Mouse (Mus musculus) adrenal gland, postnatal 4 days (tissue): Measurements from ENCODE around the gene 4931428L18Rik. TPM values are rescaled to one million over a fixed set of nuclear protein-coding genes. Genes with fewer than 3 reads are reported as not detected.

ENCODE experiments used
- DNase-seq, 2 experiments: peaks; one replicate each; pipeline ENCODE4 v3.0.0; 2021 to 2022; ENCODE audit warnings: low spot score in 2 of 2, mixed read lengths in 2 of 2
- long read RNA-seq, 2 experiments: library from polyadenylated mRNA; stranded (forward); transcript quantifications; one replicate each; pipeline ENCODE4 v2.0.0; 2021
- total RNA-seq, 2 experiments: library from RNA; stranded (reverse); gene quantifications; 2 replicates each; pipeline ENCODE4 v1.2.3; 2021

4931428L18Rik gene
- total RNA-seq: not detected
- long read RNA-seq, experiment 1: 0 reads
- long read RNA-seq, experiment 2: 0 reads

DNA sequence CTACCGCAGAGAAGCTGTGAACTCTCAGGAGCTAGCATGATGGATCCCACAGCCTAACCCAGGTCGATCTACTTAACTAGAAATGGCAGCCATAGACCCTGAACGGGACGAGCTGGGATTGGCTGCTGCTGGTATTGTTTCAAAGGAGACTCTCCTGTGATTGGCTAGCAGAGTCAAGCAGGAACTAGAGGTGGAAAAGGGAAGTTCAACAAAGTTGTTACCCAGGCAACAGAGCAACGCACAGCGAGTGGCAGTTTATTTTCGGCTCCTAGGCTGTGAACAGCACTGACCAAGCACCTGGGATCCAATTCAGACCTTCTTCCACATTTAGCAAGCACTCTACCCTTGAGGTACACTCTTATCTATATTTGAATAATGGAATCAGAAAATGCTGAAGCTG lies at the start of gene 4931428L18Rik, which contains the start of gene Pih1d3:
Gene 4931428L18Rik, minus strand, starts transcription at position 121 of the 400 bp plus-strand sequence.
Gene Pih1d3, plus strand, starts transcription at position 275 of the 400 bp plus-strand sequence.
- no peak for DNase-seq

DNA sequence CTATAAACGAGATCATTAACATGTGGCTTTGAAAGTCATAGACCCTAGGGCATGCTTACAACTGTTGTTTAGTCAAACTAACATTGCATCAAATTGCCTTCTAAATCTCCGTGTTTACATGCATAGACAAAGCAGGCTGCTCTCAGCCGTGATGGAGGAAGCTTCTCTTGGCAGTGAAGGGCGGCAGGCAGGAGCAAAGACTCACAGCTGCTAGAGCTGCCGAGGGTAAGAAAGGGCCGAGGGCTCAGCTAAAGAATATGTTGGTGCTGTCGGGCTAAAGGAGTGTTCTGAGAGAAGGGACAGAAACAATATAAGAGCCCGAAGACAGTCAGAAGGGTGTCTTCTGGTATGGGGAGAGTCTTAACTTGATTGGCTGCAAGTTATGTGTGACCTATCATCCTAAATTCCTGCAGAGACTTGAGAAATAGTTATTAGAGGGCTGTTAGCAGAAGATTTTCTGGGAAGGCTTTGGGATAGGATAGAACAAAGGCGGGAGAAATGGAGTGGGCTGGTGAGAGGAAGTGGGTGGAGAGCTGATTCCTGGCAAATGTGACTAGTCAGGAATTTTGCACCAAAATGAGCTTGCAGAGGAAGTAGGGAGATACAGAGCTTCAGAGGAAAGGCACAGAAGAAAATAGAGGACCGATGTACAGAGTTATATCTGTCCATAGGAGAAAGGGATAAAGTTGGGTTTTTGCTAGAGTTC lies 37.9 kb upstream of the 4931428L18Rik start:
- no peak for DNase-seq

DNA sequence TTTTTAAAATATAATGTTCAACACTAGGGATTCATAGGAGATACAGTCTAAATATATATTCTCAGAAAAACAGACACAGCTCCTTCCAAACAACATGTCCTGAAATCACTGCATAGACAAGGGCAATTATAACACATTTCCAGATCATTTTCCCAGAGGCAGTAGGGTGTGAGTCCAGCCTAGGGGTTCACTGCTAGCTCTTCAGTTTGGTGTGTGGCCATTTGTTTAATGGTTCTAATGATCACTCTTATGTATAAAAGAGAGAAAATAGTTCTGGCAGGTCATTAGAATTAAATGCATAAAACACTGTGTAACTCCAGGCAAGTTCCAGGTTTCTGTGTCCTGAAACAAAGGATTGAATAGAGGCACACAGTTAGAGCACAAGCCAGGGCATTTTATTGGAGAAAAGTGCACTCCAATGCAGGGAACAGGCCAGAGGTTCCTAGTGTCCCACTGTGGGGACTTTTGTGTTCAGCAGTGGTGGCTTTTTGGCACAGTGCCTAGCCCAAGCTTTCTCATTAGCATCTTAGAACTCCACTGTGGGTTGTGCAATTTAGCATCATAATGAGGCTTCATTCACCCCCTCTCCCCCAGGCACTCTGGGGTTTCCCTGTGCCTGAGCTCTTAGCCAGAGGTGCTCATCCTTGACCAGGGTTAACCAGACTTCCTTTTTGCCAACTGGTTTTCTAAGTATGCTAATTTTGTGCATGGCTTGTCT lies 11.0 kb upstream of the 4931428L18Rik start:
- no peak for DNase-seq

DNA sequence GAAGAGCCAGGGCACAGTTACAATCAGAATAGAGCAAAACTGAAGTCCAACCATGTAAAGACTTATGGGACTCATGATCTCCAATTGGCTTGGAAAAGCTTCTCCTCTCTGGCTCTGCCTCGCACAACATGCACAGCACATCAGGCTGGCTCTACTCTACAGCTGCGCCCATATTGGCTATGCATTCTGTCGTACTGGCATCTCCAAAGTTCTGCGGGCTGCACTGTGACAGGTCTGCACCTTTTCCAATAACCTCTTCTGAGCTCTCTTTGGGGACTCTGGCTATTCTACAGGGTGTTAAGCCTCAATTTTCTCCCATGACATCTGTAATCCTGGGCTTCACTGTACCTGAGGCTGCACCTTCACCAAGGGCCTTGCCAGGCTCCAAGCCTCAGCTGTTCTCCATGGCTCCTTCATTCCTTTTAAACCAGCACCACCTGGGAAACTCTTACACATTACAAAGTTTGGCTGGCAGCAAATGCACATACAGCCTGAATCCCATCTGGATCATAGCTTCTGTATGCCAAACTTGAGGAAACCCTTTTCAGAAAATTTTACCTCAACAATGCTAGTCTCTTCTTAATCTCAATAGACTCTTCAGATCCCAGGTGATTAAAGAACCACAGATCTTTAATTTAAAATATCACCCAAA lies 1.8 kb downstream of the 4931428L18Rik start:
- no peak for DNase-seq

DNA sequence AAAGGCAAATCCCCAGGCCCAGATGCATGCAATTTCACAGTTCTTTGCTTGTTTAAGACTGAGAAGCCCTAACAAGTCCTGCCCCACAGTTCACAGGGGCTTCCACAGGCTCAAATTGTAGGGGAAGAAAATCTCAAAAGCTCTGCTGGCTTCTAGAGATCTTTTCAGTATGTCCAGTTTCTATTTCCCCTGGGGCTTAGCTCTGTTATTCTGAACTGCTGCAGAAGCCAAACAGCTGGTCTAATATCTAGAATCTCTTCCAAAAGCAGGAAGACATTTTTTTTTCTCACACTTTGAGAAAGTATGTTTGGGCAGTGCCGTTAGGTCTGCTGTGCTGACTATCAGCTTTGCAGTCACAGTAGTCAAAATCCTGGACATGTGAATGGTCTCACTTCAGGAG lies 7.7 kb downstream of the 4931428L18Rik start:
- DNase-seq: no peak

DNA sequence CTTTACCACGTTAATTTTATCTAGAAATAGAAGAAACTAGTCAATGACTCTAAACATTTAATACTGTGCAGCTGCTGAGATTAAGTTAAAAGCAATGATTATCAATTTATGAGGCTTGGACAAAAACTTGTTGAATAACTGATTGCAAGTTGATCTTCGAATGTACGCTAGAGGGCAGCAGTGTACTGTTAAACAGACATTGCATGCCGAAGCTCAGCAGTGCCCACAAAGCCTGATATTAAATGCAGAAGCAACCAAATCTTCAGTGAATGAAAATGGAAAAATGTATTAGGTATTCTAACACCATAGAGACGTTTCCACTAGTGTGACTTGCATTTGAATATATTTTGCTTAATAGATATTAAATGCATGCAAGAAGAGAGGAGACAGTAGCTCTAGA lies 12.3 kb downstream of the 4931428L18Rik start:
- no peak for DNase-seq

DNA sequence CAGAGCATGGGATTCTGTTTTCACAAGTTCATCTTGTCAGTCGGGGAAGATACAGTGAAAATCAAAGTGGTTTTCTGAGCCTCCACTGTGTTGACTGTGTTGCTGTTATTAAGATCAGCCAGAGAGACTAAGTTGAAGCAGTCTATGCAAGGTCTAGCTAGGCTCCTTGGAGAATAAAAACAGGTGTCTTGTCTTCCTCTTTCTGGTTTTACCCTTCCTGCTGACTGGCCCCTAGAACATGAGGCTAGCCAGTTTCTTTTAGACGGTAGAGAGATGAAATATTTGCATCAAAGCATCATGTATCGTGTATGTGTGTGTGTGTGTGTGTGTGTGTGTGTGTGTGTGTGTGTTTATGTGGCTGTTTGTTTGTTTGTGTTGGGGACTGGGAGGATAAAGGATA lies 16.7 kb downstream of the 4931428L18Rik start:
- DNase-seq: no peak

DNA sequence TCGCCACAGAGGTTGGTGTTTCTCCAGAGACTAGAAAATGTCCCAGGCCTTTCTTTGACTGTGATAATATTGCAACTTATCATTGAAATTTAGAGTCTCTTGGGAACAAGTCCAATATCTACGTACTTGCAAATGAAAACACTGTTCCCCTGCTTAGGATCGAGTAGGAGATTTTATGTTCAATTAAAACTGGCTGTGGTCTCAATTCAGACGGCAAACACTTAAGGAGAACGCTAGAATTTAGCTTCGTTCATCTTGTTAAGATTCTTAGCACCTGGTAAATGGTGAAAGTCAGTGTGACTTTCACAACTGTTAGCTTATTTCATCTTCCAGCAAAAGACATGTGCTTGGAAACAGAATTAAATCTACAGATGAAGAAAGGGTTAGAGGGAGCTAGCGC lies 17.1 kb downstream of the 4931428L18Rik start:
- no peak for DNase-seq

DNA sequence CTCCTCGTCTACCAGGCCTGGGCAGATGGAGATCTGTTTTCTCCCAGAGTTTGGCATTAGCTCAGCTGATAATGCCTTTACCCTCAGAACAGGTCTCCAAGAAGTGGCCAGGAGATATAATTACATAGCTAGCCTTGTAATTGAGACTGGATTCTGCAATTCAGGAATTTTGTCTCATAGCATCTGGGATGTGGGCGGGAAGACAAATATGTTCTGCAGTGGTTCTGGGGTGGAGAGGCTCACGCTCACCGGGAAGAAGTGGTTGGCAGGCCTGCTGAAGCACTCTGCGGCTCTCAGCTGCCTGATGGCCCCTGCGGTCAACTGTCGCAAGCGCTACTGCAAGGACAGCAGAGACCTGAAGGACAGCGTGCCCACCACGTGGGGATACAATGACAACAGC lies 18.7 kb downstream of the 4931428L18Rik start:
- no peak for DNase-seq

DNA sequence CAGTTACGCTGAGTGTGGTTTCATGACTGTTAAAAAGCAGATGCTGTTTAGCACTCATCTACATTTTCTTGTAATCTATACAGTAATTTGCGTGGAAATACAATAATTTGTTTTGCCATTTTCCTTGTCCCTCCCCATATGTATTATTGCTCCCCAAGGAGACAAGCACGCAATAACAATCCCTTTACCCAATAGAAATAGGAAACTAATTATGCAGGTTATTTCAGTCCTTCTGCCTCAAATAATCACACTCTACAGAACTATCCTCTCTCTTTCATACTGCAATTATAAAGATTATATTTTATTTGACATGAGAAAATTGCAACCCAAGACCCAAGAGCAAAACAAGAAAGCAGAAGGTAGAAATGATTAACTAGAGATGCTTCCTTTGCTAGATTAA lies 25.5 kb downstream of the 4931428L18Rik start:
- DNase-seq: no peak

DNA sequence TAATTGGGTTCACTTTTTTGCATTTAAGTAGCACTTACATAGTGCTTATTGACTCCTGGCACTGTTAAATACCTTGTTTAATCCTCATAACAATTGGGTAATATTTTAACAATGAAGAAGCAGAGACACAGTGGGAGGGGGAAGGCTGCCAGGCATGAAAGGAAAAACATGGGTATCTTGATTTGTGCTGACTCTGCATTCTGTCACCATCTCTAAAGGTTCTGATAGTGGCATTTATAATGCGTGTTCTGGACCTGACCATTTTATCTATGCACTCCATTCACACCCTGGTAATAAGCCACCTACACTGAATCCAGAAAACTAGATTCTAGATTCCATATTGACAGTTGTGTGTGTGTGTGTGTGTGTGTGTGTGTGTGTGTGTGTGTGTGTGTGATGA lies 26.9 kb downstream of the 4931428L18Rik start:
- no peak for DNase-seq

DNA sequence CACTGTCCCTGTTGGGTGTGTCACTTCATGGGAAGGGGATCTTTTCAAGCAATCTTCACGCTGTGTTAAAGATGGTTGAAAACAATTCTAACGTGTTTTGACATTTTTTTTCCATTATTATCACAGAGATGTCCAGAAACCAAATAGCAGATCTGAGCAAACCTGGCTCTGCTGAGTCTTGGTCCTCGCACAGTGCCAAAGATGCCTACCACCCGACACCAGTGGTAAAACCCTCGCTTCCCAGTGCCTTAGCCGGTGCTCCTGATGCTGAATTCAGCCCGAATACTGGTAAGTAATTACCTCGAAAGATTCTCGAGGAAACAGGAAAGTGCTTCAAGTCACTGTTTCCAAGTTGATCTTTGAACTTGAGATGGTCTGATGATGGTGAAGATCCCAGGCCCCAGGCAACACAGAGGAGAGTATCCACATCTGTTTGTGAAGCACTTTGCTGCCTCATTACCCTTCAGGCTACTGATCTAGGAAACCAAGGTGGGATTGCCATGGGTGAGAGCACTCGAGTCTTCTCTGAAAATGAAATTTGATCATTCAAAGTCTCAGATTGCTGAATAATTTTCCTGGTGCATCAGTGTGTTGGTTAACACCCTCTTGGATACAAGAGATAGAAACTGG lies 32.1 kb downstream of the 4931428L18Rik start:
- no peak for DNase-seq

DNA sequence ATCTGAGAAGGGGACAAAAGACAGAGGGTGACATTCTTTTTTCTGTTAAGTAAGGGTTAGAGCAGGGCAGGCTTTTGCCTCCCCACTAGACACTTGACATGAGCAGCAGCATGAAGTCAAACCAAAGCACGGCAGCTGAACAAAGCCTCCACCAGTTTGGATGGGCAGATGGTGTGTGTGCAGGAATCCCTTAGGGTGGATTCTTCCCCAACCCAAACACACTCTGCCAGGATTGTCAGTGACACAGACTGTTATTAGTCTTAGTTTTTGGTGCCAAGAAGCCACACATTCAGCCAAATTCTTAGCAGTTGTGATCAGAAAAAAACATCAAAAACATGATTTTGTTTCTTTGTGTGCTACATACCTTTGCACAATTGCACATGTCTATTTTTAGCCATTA lies 44.2 kb downstream of the 4931428L18Rik start:
- DNase-seq: no peak

DNA sequence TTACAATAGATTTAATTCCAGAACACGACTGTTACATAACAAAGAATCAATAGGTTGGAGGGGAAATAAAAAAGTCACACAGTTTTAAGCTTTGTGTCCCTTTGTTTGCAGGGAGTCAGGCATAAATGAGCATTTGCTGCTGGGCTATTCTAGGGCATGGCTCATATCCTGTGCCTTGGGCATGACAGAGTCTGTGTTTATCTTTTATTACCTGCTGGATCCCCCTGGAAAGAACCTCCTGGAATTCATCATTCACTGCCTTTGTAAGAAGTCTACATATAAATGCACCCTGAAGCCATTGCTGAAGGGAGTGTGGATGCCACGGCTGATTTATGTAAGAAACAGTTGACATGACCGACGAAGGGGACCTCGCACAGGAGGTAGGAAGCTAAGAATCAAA lies 46.4 kb downstream of the 4931428L18Rik start, which contains the start of gene Lgsn:
Gene Lgsn, plus strand, starts transcription at position 301 of the 400 bp plus-strand sequence.
- no peak for DNase-seq

DNA sequence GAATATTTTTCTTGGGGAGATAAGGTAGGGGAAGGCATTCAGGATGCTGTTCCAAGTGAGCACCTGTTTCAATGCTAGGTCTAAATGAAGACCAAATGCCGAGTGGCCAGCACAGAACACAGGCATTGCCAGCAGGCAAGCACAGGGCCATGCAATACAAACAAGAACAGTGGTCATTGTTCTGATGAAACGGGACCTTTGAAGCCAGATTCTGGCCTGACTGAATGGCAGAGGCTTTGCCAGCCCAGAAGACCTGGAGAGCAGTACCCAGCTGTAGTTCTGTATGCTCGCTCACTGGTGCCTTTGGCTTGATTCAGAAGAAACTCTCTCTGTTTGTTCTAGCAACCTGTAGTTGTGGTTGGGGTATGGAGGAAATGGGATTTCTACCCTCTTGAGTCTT lies 47.1 kb downstream of the 4931428L18Rik start:
- no peak for DNase-seq

DNA sequence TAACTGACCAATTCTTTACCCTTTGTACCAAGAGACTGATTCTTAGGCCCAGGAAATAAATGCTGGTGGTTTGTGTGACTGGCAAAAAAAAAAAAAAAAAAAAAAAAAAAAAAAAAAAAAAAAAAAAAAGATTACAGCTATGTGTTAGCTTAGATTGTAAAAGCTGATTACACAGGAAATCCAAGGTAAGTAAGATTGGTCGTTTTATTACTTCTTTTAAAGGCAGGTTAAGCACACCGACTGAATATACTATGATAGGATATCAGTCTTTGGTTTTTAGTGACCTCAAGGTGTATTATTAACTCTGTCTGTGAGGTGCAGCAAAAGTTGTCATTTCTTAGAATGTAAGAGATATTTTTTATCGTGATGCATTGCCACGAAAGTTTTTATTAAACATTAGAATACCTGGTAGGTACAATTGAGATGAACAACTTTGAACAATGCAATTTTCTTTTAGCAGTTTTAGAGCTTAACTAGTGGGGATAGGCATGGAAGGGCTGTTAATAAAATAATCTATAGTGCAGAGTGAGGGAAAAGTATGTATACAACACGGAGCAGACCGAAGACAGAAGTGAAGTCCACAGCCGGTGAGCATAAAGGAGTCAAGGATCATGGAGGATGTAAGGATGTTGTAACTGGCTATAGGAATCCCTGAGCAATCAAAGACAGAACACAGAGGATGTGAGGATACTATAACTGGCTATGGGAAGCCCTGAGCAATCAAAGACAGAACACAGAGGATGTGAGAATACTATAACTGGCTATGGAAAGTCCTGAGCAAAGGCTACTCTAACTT lies 57.0 kb downstream of the 4931428L18Rik start:
- no peak for DNase-seq

DNA sequence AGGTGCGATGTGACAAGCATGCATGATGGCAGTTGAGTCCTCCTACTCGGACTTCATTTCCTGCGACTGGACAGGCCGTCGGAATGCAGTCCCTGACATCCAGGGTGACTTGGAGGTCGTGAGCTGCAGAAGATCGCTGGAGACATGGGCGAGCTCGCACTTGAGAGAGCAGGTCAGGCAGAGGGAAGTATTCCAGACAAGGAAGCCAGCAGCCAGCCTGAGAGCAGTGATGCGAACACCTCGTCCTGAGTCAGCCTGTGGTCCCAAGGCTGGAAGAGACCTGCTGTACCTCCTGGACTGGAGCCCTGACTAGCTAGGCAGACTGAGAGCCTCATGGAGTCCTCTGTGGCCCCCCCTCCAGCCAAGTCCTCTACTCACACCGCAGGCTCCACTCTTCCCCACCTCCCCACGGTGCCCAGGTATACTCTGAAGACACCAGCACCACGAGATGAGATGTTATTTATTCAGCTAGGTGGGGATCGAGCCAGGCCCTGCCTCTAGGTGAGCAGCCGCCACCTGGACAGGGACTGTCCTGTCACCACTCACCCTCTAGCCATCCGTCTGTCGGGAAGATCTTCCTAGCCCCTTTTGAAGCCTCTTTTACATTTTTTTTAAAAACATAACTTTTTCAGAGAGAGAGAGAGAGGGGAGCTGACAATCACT lies 57.8 kb downstream of the 4931428L18Rik start:
- DNase-seq: no peak

DNA sequence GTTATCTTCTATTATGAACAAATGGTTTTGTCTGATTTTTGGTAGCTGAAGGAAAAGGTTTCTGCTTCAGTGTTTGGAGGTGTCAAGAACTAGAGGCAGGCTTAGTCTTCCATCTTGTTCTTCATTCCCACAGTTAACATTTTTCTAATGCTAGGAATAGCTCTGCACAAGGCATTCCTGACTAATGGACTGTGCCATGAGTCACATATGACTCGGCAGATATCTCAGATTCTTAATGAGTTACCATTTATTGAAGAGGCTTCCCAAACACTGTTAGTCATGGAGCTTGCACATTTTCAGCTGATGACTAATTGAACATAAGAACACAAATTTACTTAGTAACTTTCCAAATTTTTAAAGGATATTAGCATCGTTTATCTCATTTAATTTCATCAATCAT lies 65.6 kb downstream of the 4931428L18Rik start:
- no peak for DNase-seq

DNA sequence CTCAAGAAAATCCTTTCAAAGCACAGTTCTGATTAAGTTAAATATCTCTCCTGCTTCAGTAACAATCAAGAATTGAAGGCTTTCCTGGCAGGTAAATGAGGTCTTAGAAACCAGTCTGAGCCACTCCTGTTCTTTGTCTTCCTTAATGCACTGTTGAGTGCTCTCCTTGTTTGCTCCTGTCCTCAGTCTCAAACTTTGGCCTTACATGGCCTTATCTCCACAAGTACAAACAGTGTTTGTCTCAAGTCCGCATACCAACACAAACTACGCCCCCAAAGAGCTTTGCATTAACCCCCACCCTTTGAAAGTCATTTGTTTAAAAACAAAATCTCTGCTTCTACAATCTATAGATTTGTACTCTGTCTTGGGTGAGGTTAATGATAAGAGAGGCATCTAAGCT lies 66.3 kb downstream of the 4931428L18Rik start:
- no peak for DNase-seq

DNA sequence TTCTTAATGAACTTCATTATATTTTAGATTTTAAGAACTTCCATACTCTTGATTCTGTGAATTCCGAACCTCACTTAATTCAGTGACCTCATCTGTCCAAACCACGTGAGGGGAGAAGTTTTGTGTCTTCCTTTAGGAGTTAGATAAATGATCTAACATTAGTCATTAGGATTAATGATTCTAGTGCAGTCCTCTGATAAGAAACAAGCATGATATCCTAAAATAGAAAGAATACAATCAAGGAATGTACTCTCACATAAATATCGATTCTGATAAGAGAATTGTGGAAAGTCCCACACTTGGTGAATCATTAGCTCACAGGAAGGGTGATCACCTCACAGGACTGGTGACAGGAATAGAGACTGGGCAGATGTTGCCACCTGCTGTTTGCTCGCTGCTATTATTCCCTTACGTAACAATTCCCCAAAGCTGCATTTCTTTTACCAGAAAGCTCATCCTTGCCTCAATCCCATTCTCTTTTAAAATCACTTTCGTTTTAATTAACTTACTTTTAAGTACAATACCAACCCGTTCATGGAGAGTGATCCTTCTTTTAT lies 68.6 kb downstream of the 4931428L18Rik start:
- DNase-seq: no peak
